Mouse (Mus musculus): ENCODE results near the gene Rnf13. TPM values are rescaled to one million over a fixed set of nuclear protein-coding genes. Genes with fewer than 3 reads are reported as not detected.

Gene Rnf13
- polyA plus RNA-seq (2015; fragmentation: Nextera tagmentation; extraction: Ambion mirVana): 78.6 and 83.2 TPM in 2 replicates

DNA sequence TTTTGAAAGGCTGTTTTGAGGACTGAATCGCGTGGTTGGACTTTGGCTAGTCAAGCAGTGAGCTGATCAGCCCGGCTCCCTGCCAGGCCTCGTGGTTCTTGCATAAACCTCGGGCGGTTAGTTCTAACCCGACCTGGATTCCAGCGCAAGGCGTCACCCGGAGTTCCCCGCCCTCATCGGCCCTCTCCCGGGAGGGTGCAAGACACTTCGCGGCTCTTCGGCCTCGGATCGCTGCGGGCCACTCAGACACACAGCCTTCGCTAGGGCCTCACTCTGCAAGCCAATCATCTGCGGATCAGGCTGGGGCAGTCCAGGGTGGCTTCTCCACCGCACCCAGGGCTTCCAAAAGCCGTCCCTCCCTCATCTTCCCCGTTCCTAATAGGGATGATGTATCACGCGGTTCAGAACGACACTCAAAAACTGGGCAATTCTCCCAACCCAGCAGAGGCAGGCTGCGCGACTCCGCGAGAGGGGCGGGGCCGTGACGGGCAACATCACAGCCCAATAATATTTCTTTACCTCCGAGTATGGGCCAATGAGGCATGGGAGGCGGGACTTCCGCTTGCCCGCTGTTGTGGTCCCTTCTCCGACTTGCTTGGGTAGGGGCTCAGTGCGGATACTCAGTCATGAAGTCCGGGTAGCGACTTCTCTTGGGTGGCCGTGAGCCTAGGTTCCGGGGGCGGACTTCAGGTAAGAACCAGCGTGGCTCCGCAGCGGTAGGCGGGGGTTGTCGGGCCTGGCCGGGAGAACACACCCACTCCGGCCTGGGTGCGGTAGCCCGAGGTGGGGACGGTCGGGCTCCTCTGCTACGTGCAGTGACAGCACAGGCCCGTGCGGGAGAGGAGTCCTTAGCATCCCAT, at the start of gene Rnf13:
Gene Rnf13, plus strand, starts transcription at position 552 of the 860 bp plus-strand sequence.
- peak; percentile 100 for ATAC-seq (ENCODE audit: low read depth)
- Histone ChIP-seq H3K9me3 (no peaks in the 10 kb centered on the region), H3K4me2 (peak within 1 kb of the TSS; percentile 72), H3K9ac (peak within 1 kb of the TSS; percentile 77), H3K4me1 (replicated peaks) (peaks cover 21% of the 10 kb centered on the region), H3K27me3 (no peaks in the 10 kb centered on the region), H3K27ac (replicated peaks) (peak within 1 kb of the TSS; percentile 91), H3K36me3 (no peaks in the 10 kb centered on the region), H3K4me3 (peak within 1 kb of the TSS; percentile 60)
- WGBS: under 1% methylated on average over 59 of the region's 59 CpGs

DNA sequence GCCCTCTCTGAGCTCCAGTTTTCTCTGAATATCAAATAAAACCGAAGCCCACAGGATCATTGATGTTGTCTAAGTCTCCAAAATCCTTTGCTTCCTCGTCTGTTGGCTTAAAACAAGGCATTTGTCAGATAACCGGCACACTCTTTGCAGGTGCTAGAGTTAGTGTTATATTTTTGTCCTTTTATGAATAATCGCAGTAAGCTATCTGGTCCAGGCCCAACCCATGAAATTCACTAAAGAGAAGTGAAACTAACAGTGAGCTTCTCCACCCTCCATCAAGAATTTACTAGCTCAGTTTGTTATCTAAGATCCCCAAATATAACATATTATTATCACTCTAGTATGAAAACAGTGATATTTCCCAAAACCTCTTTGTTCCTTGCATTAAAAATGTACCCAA, 44.1 kb upstream of the Rnf13 start:
- Histone ChIP-seq H3K27me3 (no peaks in the 10 kb centered on the region), H3K4me3 (no peak overlapping the region), H3K36me3 (no peaks in the 10 kb centered on the region), H3K27ac (replicated peaks) (no peak overlapping the region), H3K4me2 (no peak overlapping the region), H3K4me1 (replicated peaks) (no peaks in the 10 kb centered on the region), H3K9me3 (no peaks in the 10 kb centered on the region), H3K9ac (no peak overlapping the region)
- 86% methylated on average over 4 of the region's 4 CpGs for WGBS
- ATAC-seq (ENCODE audit: low read depth): no peak

- H3K27ac ChIP-seq (replicated peaks): no peak within 1 kb of the TSS
- no peak for ATAC-seq (ENCODE audit: low read depth)
- H3K4me3 ChIP-seq: no peak within 1 kb of the TSS
- H3K27me3 ChIP-seq: no peaks in the 10 kb centered on the region
- H3K4me1 ChIP-seq (replicated peaks): no peaks in the 10 kb centered on the region
- no peak within 1 kb of the TSS for H3K4me2 ChIP-seq
- H3K36me3 ChIP-seq: no peaks in the 10 kb centered on the region
- WGBS: 39% methylated on average over 2 of the region's 2 CpGs
- H3K9ac ChIP-seq: no peak within 1 kb of the TSS
- no peaks in the 10 kb centered on the region for H3K9me3 ChIP-seq
Observed at GRCm38 (mm10) chr3:57692719-57693118, 43.1 kb upstream of the Rnf13 start, which contains the start of gene Ankub1. Gene Ankub1 (minus strand): TSS chr3:57692799.

GRCm38 (mm10) chr3:57696249-57696648, 39.6 kb upstream of the Rnf13 start:
- 88% methylated on average over 4 of the region's 4 CpGs for WGBS
- no peak overlapping the region for H3K4me2 ChIP-seq
- no peaks in the 10 kb centered on the region for H3K4me1 ChIP-seq (replicated peaks)
- no peak overlapping the region for H3K4me3 ChIP-seq
- ATAC-seq (ENCODE audit: low read depth): no peak
- H3K9me3 ChIP-seq: no peaks in the 10 kb centered on the region
- no peak overlapping the region for H3K27ac ChIP-seq (replicated peaks)
- H3K9ac ChIP-seq: no peak overlapping the region
- H3K27me3 ChIP-seq: no peaks in the 10 kb centered on the region
- no peaks in the 10 kb centered on the region for H3K36me3 ChIP-seq

DNA sequence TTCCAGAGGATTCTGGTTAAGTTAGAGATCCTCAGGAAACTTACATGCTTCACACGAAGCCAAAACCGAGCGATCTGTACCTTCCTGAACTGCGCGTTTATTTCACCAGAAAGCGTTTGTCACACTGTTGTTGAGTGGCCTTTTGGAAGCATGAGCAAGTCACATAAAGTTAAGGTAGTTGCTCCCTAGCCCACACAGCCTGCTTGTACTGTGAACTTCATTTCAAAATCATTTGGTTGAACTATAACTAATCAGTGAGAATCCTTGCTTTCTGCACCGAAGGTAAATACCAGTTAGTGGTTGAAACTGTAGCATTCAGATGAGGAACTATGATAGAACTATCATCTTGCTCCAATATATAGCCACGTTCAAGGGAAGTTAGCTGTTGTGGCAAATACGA, 39.1 kb upstream of the Rnf13 start:
- Histone ChIP-seq H3K36me3 (no peaks in the 10 kb centered on the region), H3K9ac (no peak overlapping the region), H3K27ac (replicated peaks) (no peak overlapping the region), H3K4me2 (no peak overlapping the region), H3K9me3 (no peaks in the 10 kb centered on the region), H3K4me1 (replicated peaks) (no peaks in the 10 kb centered on the region), H3K27me3 (no peaks in the 10 kb centered on the region), H3K4me3 (no peak overlapping the region)
- ATAC-seq (ENCODE audit: low read depth): no peak
- 93% methylated on average over 9 of the region's 9 CpGs for WGBS

DNA sequence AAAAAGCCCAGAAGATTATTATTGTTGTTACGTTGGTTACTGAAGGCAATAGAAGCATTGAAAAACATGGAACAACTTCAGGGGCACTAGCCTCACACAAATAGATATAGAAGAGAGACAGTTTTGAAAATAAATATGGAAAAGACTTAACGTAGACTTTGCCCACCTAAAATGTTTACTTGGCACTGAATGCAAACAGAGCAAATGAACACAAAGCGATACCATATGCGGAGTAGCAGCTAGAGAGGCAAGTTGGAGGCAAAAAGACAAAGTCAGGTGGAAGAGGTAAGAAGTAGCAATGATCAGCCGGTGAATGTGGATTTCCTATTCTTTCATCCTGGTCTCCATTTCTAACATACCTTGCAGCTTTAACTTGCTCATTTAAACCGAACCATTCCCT, 21.7 kb upstream of the Rnf13 start:
- no peak overlapping the region for H3K27ac ChIP-seq (replicated peaks)
- no peaks in the 10 kb centered on the region for H3K9me3 ChIP-seq
- 91% methylated on average over 6 of the region's 6 CpGs for WGBS
- no peaks in the 10 kb centered on the region for H3K4me1 ChIP-seq (replicated peaks)
- no peak overlapping the region for H3K4me3 ChIP-seq
- no peaks in the 10 kb centered on the region for H3K27me3 ChIP-seq
- H3K4me2 ChIP-seq: no peak overlapping the region
- H3K36me3 ChIP-seq: no peaks in the 10 kb centered on the region
- no peak for ATAC-seq (ENCODE audit: low read depth)
- H3K9ac ChIP-seq: no peak overlapping the region

- H3K4me1 ChIP-seq (replicated peaks): peaks cover 15% of the 10 kb centered on the region
- no peaks in the 10 kb centered on the region for H3K27me3 ChIP-seq
- H3K27ac ChIP-seq (replicated peaks): no peak overlapping the region
- H3K4me2 ChIP-seq: no peak overlapping the region
- no peak for ATAC-seq (ENCODE audit: low read depth)
- H3K36me3 ChIP-seq: no peaks in the 10 kb centered on the region
- H3K9ac ChIP-seq: no peak overlapping the region
- WGBS: 78% methylated on average over 5 of the region's 5 CpGs
- H3K4me3 ChIP-seq: no peak overlapping the region
- H3K9me3 ChIP-seq: no peaks in the 10 kb centered on the region
Observed at GRCm38 (mm10) chr3:57732206-57732915, 3.5 kb upstream of the Rnf13 start.

DNA sequence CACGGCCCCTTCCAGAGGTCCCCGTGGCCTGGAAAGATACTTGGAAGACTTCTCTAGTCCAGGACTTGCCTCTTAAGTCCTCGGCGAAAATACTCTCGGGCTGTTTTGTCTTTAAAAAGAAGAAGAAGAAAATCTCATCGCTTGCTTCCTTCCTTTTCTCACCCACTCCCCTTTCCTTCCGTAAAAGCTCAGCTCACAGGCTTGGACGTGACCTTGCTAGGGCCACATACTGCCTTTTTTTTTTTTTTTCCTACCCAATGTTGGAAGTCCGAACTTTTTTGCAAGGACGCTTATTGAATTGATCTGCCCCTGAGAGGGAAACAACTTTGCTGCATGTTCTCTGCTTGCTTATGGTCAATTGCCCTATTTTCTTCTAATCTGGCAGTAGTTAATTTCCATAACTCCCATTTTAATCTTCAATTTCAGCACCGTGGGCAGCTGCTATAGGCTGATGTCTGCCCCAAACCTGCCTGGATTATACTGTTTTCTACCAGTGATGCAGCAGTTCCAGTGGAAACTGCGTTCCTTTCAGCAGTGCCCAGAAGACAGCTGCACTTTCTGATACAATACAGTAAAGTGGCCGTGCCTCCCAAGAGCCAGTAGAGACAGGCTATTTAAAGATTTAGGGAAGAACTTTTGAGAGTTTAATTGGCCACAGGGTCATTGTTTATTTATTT, 695 bp downstream of the Rnf13 start:
- H3K27ac ChIP-seq (replicated peaks): peak overlapping the region; percentile 91
- H3K4me1 ChIP-seq (replicated peaks): peaks cover 21% of the 10 kb centered on the region
- H3K4me3 ChIP-seq: peak overlapping the region; percentile 60
- H3K27me3 ChIP-seq: no peaks in the 10 kb centered on the region
- H3K9ac ChIP-seq: peak overlapping the region; percentile 77
- H3K4me2 ChIP-seq: peak overlapping the region; percentile 72
- 1% methylated on average over 13 of the region's 13 CpGs for WGBS
- no peaks in the 10 kb centered on the region for H3K9me3 ChIP-seq
- ATAC-seq (ENCODE audit: low read depth): no peak
- no peaks in the 10 kb centered on the region for H3K36me3 ChIP-seq

- Histone ChIP-seq H3K4me3 (no peak overlapping the region), H3K4me1 (replicated peaks) (peaks cover 20% of the 10 kb centered on the region), H3K9me3 (no peaks in the 10 kb centered on the region), H3K4me2 (no peak overlapping the region), H3K27me3 (no peaks in the 10 kb centered on the region), H3K9ac (no peak overlapping the region), H3K36me3 (no peaks in the 10 kb centered on the region), H3K27ac (replicated peaks) (no peak overlapping the region)
- WGBS: 94% methylated on average over 1 of the region's 1 CpGs
- ATAC-seq (ENCODE audit: low read depth): no peak
Observed at GRCm38 (mm10) chr3:57739830-57740229, 4.0 kb downstream of the Rnf13 start.

GRCm38 (mm10) chr3:57748576-57749267, 12.9 kb downstream of the Rnf13 start:
- 96% methylated on average over 3 of the region's 3 CpGs for WGBS
- no peak overlapping the region for H3K4me3 ChIP-seq
- H3K36me3 ChIP-seq: no peaks in the 10 kb centered on the region
- ATAC-seq (ENCODE audit: low read depth): no peak
- no peaks in the 10 kb centered on the region for H3K4me1 ChIP-seq (replicated peaks)
- H3K9ac ChIP-seq: no peak overlapping the region
- H3K4me2 ChIP-seq: no peak overlapping the region
- no peak overlapping the region for H3K27ac ChIP-seq (replicated peaks)
- H3K27me3 ChIP-seq: no peaks in the 10 kb centered on the region
- H3K9me3 ChIP-seq: no peaks in the 10 kb centered on the region; the same call in 1 of the 2 replicates

DNA sequence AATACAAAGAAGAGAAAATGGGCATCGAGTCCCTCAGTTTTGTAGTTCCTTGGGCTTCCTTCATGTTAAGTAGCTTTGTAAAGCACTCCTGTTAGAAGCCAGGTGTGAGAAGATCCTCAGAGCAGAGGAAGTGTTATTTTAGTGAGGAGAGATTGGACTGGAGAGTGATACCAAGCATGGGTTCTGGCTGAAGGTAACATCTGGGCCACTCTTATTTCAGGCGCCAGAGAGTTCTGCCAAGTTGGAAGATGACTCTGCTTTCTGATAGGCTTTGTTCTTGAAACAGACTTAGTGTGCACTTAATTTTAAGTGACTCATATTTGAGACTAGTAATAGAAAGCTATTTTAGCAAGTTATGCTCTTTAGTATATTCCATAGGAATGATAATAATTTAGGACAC, 41.1 kb downstream of the Rnf13 start:
- H3K4me2 ChIP-seq: no peak overlapping the region
- no peak for ATAC-seq (ENCODE audit: low read depth)

More for the DNA sequence above, 41.1 kb downstream of the Rnf13 start:
- Histone ChIP-seq H3K36me3 (peaks cover 7% of the 10 kb centered on the region; the same call in 1 of the 2 replicates), H3K9me3 (no peaks in the 10 kb centered on the region), H3K27ac (replicated peaks) (no peak overlapping the region), H3K4me1 (replicated peaks) (no peaks in the 10 kb centered on the region), H3K4me3 (no peak overlapping the region), H3K27me3 (no peaks in the 10 kb centered on the region), H3K9ac (no peak overlapping the region)
- 96% methylated on average over 2 of the region's 2 CpGs for WGBS
